Mouse (Mus musculus) brain, embryonic 14.5 days (tissue): Measurements from ENCODE around the gene C1qtnf2.

Experiments used
- CTCF ChIP-seq: fragments of 200-500 bp; IDR thresholded peaks from 2 replicates; pipeline ENCODE4 v1.5.1; 2012; ENCODE audit warnings: inconsistent platforms, mild to moderate bottlenecking, moderate library complexity, borderline replicate concordance; ENCODE audit not compliant: insufficient read depth, insufficient read length; ENCODE audit errors: extremely low read depth
- POLR2A ChIP-seq: fragments of 200-500 bp; IDR thresholded peaks from 2 replicates; pipeline ENCODE4 v1.6.1; 2012; ENCODE audit warnings: mild to moderate bottlenecking, inconsistent platforms, borderline replicate concordance; ENCODE audit not compliant: poor library complexity, insufficient read depth, insufficient read length, severe bottlenecking; ENCODE audit errors: extremely low read depth

GRCm38 (mm10) chr11:43470118-43470517 lies 4.0 kb upstream of the C1qtnf2 start:
- TF ChIP-seq CTCF (no peak), POLR2A (no peak)
